Mouse (Mus musculus): Measurements from ENCODE around the gene Insyn1.

DNA sequence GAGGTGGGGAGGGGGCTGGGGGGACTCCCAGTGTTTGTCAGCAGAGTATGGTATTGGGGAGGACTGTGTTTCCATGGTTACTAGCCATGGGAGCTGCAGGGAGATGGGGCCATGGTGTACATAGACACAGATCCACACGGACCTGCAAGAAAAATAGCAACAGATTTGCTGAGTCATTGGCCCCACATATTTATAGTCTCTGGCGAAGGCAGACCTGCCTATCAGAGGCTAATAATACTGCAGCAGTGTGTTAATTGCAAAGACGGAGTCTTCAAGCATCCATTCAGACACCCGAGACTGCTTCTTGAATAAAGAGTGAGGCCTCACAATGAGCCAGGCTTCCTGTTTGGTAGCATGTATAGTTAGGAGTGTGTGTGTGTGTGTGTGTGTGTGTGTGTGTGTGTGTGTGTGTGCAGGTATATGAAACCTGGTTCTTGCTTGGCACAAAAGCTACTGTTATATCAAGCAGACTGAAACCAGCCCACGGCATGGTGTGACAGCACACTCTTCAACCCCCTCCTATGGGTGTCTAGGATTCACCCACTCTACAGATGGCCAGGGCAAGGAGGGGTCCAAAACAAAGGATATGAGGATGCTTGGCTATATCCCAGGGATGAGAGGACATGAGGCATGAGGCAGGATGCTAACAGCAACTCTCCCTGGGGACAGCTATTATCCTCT, 20.9 kb upstream of the Insyn1 start:
- TF ChIP-seq EP300 (IDR thresholded peaks at IDR 0.05; ENCODE audit: insufficient read depth, low read depth, low read length) = no peak
- no peak for TF ChIP-seq POLR2A (IDR thresholded peaks at IDR 0.05; ENCODE audit: insufficient read depth, low read depth, low read length)
